Mouse (Mus musculus): ENCODE results near the gene Kdm7a. TPM values are rescaled to one million over a fixed set of nuclear protein-coding genes. Genes with fewer than 3 reads are reported as not detected.

Kdm7a gene
- polyA plus RNA-seq, 1 experiment from 2014 or later: 7.9 TPM

GRCm38 (mm10) chr6:39240956-39241355 is 34.4 kb upstream of the Kdm7a start:
- no peak for ATAC-seq (ENCODE audit: low FRiP score, low TSS enrichment)
- Histone ChIP-seq H3K4me2 (replicated peaks; ENCODE audit: low read depth, low read length) (no peak overlapping the region), H3K36me3 (ENCODE audit: control insufficient read depth, insufficient read depth, low read length) (no peaks in the 10 kb centered on the region), H3K27ac (ENCODE audit: low read depth, low read length) (no peak overlapping the region), H3K4me1 (ENCODE audit: control insufficient read depth, insufficient read depth, low read length) (peaks cover 18% of the 10 kb centered on the region), H3K9me3 (ENCODE audit: control insufficient read depth, low read length) (no peaks in the 10 kb centered on the region), H3K27me3 (ENCODE audit: control insufficient read depth, insufficient read depth, low read length) (no peaks in the 10 kb centered on the region), H3K9ac (ENCODE audit: low read depth, low read length) (no peak overlapping the region), H3K4me3 (ENCODE audit: low read length) (no peak overlapping the region)
- 94% methylated on average over 3 of the region's 3 CpGs for WGBS

- no peaks in the 10 kb centered on the region for H3K9me3 ChIP-seq (ENCODE audit: control insufficient read depth, low read length)
- no peak overlapping the region for H3K4me2 ChIP-seq (replicated peaks; ENCODE audit: low read depth, low read length)
- peaks cover 7% of the 10 kb centered on the region; the same call in 1 of the 2 replicates for H3K4me1 ChIP-seq (ENCODE audit: control insufficient read depth, insufficient read depth, low read length)
- H3K4me3 ChIP-seq (ENCODE audit: low read length): no peak overlapping the region
- no peaks in the 10 kb centered on the region for H3K27me3 ChIP-seq (ENCODE audit: control insufficient read depth, insufficient read depth, low read length)
- H3K27ac ChIP-seq (ENCODE audit: low read depth, low read length): no peak overlapping the region
- 38% methylated on average over 3 of the region's 3 CpGs for WGBS
- no peaks in the 10 kb centered on the region for H3K36me3 ChIP-seq (ENCODE audit: control insufficient read depth, insufficient read depth, low read length)
- no peak for ATAC-seq (ENCODE audit: low FRiP score, low TSS enrichment)
- no peak overlapping the region for H3K9ac ChIP-seq (ENCODE audit: low read depth, low read length)
Observed at GRCm38 (mm10) chr6:39237887-39238286, 31.3 kb upstream of the Kdm7a start.

DNA sequence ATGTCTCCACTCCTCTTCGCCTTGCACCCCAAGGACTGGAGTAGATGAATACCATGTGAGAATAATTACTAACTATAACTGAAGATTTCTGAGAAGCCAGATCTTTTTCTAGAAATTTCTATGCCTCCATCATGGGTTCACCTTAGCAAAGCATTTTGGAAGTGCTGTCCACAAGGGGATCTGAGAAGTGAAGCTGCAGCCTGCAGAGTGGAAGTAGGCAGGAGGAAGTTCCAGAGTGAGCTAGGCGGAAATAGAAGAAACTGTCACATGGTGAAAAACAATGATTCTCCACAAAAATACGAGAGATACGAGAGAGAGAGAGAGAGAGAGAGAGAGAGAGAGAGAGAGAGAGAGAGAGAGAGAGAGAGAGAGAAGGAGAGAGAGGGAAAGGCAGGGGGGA is 26.0 kb upstream of the Kdm7a start:
- no peaks in the 10 kb centered on the region for H3K9me3 ChIP-seq (ENCODE audit: control insufficient read depth, low read length)
- H3K27ac ChIP-seq (ENCODE audit: low read depth, low read length): no peak overlapping the region
- no peak overlapping the region for H3K4me2 ChIP-seq (replicated peaks; ENCODE audit: low read depth, low read length)
- no peaks in the 10 kb centered on the region for H3K27me3 ChIP-seq (ENCODE audit: control insufficient read depth, insufficient read depth, low read length)
- no peak overlapping the region for H3K4me3 ChIP-seq (ENCODE audit: low read length)
- no peak for ATAC-seq (ENCODE audit: low FRiP score, low TSS enrichment)
- no peak overlapping the region for H3K9ac ChIP-seq (ENCODE audit: low read depth, low read length)
- no peaks in the 10 kb centered on the region for H3K36me3 ChIP-seq (ENCODE audit: control insufficient read depth, insufficient read depth, low read length)
- 84% methylated on average over 4 of the region's 4 CpGs for WGBS
- H3K4me1 ChIP-seq (ENCODE audit: control insufficient read depth, insufficient read depth, low read length): no peaks in the 10 kb centered on the region

- no peak overlapping the region for H3K4me3 ChIP-seq (ENCODE audit: low read length)
- H3K9ac ChIP-seq (ENCODE audit: low read depth, low read length): no peak overlapping the region
- no peak for ATAC-seq (ENCODE audit: low FRiP score, low TSS enrichment)
- 78% methylated on average over 8 of the region's 8 CpGs for WGBS
- no peaks in the 10 kb centered on the region for H3K9me3 ChIP-seq (ENCODE audit: control insufficient read depth, low read length)
- no peaks in the 10 kb centered on the region for H3K27me3 ChIP-seq (ENCODE audit: control insufficient read depth, insufficient read depth, low read length)
- H3K27ac ChIP-seq (ENCODE audit: low read depth, low read length): no peak overlapping the region
- no peak overlapping the region for H3K4me2 ChIP-seq (replicated peaks; ENCODE audit: low read depth, low read length)
- no peaks in the 10 kb centered on the region for H3K36me3 ChIP-seq (ENCODE audit: control insufficient read depth, insufficient read depth, low read length)
- no peaks in the 10 kb centered on the region for H3K4me1 ChIP-seq (ENCODE audit: control insufficient read depth, insufficient read depth, low read length)
Observed at GRCm38 (mm10) chr6:39230664-39231063, 24.1 kb upstream of the Kdm7a start.

DNA sequence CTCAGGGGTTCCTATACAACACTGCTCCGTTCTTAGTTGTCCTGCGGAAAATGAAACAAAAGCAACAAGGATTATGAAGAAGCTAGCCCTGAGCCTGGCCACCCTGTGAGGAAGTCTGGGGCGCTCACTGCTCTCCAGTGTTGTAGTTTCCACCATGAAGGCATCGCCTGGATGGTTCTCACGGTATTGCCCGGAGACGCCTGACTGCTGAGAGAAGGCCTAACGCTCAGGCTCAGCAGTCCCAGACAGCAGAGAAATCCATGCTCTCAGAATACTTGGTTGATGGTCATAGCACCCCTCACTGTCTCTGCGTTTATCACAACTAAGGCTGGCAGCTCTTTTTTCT is 20.0 kb upstream of the Kdm7a start:
- Histone ChIP-seq H3K9me3 (ENCODE audit: control insufficient read depth, low read length) (no peaks in the 10 kb centered on the region), H3K9ac (ENCODE audit: low read depth, low read length) (no peak overlapping the region)

GRCm38 (mm10) chr6:39225876-39226609 is 19.5 kb upstream of the Kdm7a start:
- ATAC-seq (ENCODE audit: low FRiP score, low TSS enrichment): no peak

More for the DNA sequence above, 20.0 kb upstream of the Kdm7a start:
- H3K27ac ChIP-seq (ENCODE audit: low read depth, low read length): no peak overlapping the region
- no peaks in the 10 kb centered on the region for H3K4me1 ChIP-seq (ENCODE audit: control insufficient read depth, insufficient read depth, low read length)
- no peak overlapping the region for H3K4me2 ChIP-seq (replicated peaks; ENCODE audit: low read depth, low read length)
- WGBS: 61% methylated on average over 9 of the region's 9 CpGs
- no peak overlapping the region for H3K4me3 ChIP-seq (ENCODE audit: low read length)
- no peaks in the 10 kb centered on the region for H3K27me3 ChIP-seq (ENCODE audit: control insufficient read depth, insufficient read depth, low read length)
- no peak for ATAC-seq (ENCODE audit: low FRiP score, low TSS enrichment)
- H3K36me3 ChIP-seq (ENCODE audit: control insufficient read depth, insufficient read depth, low read length): no peaks in the 10 kb centered on the region

GRCm38 (mm10) chr6:39223328-39223885 is 16.8 kb upstream of the Kdm7a start:
- whole genome bisulfite sequencing: 66% methylated on average over 5 of the region's 5 CpGs
- Histone ChIP-seq H3K9me3 (ENCODE audit: control insufficient read depth, low read length) (no peaks in the 10 kb centered on the region), H3K4me2 (replicated peaks; ENCODE audit: low read depth, low read length) (no peak overlapping the region), H3K4me1 (ENCODE audit: control insufficient read depth, insufficient read depth, low read length) (no peaks in the 10 kb centered on the region), H3K27ac (ENCODE audit: low read depth, low read length) (no peak overlapping the region), H3K27me3 (ENCODE audit: control insufficient read depth, insufficient read depth, low read length) (no peaks in the 10 kb centered on the region), H3K4me3 (ENCODE audit: low read length) (no peak overlapping the region), H3K36me3 (ENCODE audit: control insufficient read depth, insufficient read depth, low read length) (no peaks in the 10 kb centered on the region), H3K9ac (ENCODE audit: low read depth, low read length) (no peak overlapping the region)
- ATAC-seq (ENCODE audit: low FRiP score, low TSS enrichment): no peak

More at GRCm38 (mm10) chr6:39225876-39226609, 19.5 kb upstream of the Kdm7a start:
- H3K4me1 ChIP-seq (ENCODE audit: control insufficient read depth, insufficient read depth, low read length): no peaks in the 10 kb centered on the region
- H3K27me3 ChIP-seq (ENCODE audit: control insufficient read depth, insufficient read depth, low read length): no peaks in the 10 kb centered on the region
- no peaks in the 10 kb centered on the region for H3K36me3 ChIP-seq (ENCODE audit: control insufficient read depth, insufficient read depth, low read length)
- 31% methylated on average over 7 of the region's 7 CpGs for WGBS
- no peaks in the 10 kb centered on the region for H3K9me3 ChIP-seq (ENCODE audit: control insufficient read depth, low read length)
- no peak overlapping the region for H3K4me3 ChIP-seq (ENCODE audit: low read length)
- no peak overlapping the region for H3K27ac ChIP-seq (ENCODE audit: low read depth, low read length)
- no peak overlapping the region for H3K4me2 ChIP-seq (replicated peaks; ENCODE audit: low read depth, low read length)
- no peak overlapping the region for H3K9ac ChIP-seq (ENCODE audit: low read depth, low read length)

- Histone ChIP-seq H3K27ac (ENCODE audit: low read depth, low read length) (no peak overlapping the region), H3K4me2 (replicated peaks; ENCODE audit: low read depth, low read length) (no peak overlapping the region), H3K27me3 (ENCODE audit: control insufficient read depth, insufficient read depth, low read length) (no peaks in the 10 kb centered on the region), H3K4me3 (ENCODE audit: low read length) (no peak overlapping the region), H3K9ac (ENCODE audit: low read depth, low read length) (no peak overlapping the region), H3K9me3 (ENCODE audit: control insufficient read depth, low read length) (no peaks in the 10 kb centered on the region), H3K36me3 (ENCODE audit: control insufficient read depth, insufficient read depth, low read length) (no peaks in the 10 kb centered on the region), H3K4me1 (ENCODE audit: control insufficient read depth, insufficient read depth, low read length) (no peaks in the 10 kb centered on the region)
- no peak for ATAC-seq (ENCODE audit: low FRiP score, low TSS enrichment)
- 52% methylated on average over 5 of the region's 5 CpGs for WGBS
Observed at GRCm38 (mm10) chr6:39222487-39222886, 15.9 kb upstream of the Kdm7a start.

GRCm38 (mm10) chr6:39217961-39218360 is 11.4 kb upstream of the Kdm7a start:
- Histone ChIP-seq H3K4me1 (ENCODE audit: control insufficient read depth, insufficient read depth, low read length) (no peaks in the 10 kb centered on the region), H3K4me3 (ENCODE audit: low read length) (no peak overlapping the region), H3K27ac (ENCODE audit: low read depth, low read length) (no peak overlapping the region), H3K9me3 (ENCODE audit: control insufficient read depth, low read length) (no peaks in the 10 kb centered on the region), H3K27me3 (ENCODE audit: control insufficient read depth, insufficient read depth, low read length) (no peaks in the 10 kb centered on the region), H3K4me2 (replicated peaks; ENCODE audit: low read depth, low read length) (no peak overlapping the region), H3K36me3 (ENCODE audit: control insufficient read depth, insufficient read depth, low read length) (no peaks in the 10 kb centered on the region), H3K9ac (ENCODE audit: low read depth, low read length) (no peak overlapping the region)
- ATAC-seq (ENCODE audit: low FRiP score, low TSS enrichment): no peak
- 83% methylated on average over 2 of the region's 2 CpGs for WGBS

All from kidney, embryonic 14.5 days (tissue).